Mouse (Mus musculus) stomach, embryonic 15.5 days (tissue): Measurements from ENCODE around the gene Cyp46a1. TPM values are rescaled to one million over a fixed set of nuclear protein-coding genes. Genes with fewer than 3 reads are reported as not detected.

Experiments used
- polyA plus RNA-seq: library from polyadenylated mRNA; unstranded; fragments of >200 nt; fragmentation: Nextera tagmentation; extraction: Ambion mirVana; gene quantifications from 2 replicates; pipeline ENCODE4 v1.2.1, GENCODE M21; 2015

Cyp46a1 gene
- polyA plus RNA-seq, 1 experiment from 2014 or later = 8.4 TPM

Other genes with a start within 250 kb of the Cyp46a1 start
- 87.1 and 94.2 TPM in 2 replicates for gene Setd3, start 155.1 kb upstream of the Cyp46a1 start, polyA plus RNA-seq
- gene Ccnk, start 154.8 kb upstream of the Cyp46a1 start, polyA plus RNA-seq = 3.2 TPM in 2 replicates
- 7.3 and 7.9 TPM in 2 replicates for gene Ccdc85c, start 59.0 kb upstream of the Cyp46a1 start, polyA plus RNA-seq
- gene Hhipl1, start 28.1 kb upstream of the Cyp46a1 start, polyA plus RNA-seq = 0.87 and 0.88 TPM in 2 replicates
- gene Eml1, start 36.6 kb downstream of the Cyp46a1 start, polyA plus RNA-seq = 67.6 and 72.2 TPM in 2 replicates
- 48.3 and 59.1 TPM in 2 replicates for gene Evl, start 220.3 kb downstream of the Cyp46a1 start, polyA plus RNA-seq